Mouse (Mus musculus) liver, embryonic 14.5 days (tissue): ENCODE results near the gene Vkorc1.

ENCODE experiments used
- CTCF ChIP-seq: IDR thresholded peaks from 2 replicates; pipeline ENCODE4 v1.5.1; 2016; ENCODE audit warnings: antibody characterized with exemption, low read depth, control low read depth
- EP300 ChIP-seq: IDR thresholded peaks from 2 replicates; pipeline ENCODE4 v1.6.1; 2016; ENCODE audit warnings: antibody characterized with exemption, low read depth

GRCm38 (mm10) chr7:127896384-127896783 is 967 bp upstream of the Vkorc1 start:
- TF ChIP-seq CTCF (peak; percentile 94), EP300 (no peak)
